Mouse (Mus musculus): Measurements from ENCODE around the gene Mansc1.
"Not testable (repeated sequence)": the region's sequence is repeated elsewhere in the genome, so short reads cannot be mapped to it uniquely, and the experiment has no call there.

Gene Mansc1

GRCm38 (mm10) chr6:134631947-134632687, at the start of gene Mansc1:
TSS of gene Mansc1 (minus strand) at chr6:134632488.
- DNase-seq (ENCODE audit: low read depth, low spot score), result no peak

DNA sequence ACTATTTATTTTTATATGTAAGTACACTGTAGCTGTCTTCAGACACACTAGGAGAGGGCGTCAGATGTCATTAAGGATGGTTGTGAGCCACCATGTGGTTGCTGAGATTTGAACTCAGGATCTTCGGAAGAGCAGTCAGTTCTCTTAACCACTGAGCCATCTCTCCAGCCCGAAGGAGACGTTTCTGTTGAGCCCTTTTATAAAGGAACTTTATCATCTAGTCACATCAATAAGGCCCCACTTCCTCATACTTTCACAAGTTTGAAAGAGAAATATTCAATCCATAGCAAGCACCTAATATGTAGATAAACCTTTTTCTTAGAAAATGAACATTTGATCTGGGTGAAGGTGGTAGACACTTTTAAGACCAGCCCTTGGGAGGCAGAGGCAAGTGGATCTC, 47.0 kb upstream of the Mansc1 start:
- not testable (repeated sequence) for DNase-seq (ENCODE audit: low read depth, low spot score)

DNA sequence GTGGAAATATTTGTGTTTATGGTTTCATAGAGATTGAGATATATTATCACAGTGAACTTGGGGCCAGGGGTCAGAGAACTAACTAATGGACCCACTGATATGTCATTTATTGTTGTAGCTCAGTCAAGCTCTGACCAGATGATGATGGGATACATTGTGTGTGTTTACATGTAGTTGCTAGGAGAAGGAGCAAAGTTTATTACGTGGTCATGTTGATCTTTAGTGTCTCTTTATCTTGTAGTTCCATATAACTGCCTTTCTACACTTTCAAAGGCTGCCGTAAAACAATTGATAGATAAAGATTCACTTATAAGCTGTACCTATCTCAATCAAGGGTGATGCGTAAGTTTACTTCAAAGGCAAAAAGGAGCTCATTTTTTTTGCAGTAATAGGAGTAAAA, 45.7 kb upstream of the Mansc1 start:
- no peak for DNase-seq (ENCODE audit: low read depth, low spot score)

DNA sequence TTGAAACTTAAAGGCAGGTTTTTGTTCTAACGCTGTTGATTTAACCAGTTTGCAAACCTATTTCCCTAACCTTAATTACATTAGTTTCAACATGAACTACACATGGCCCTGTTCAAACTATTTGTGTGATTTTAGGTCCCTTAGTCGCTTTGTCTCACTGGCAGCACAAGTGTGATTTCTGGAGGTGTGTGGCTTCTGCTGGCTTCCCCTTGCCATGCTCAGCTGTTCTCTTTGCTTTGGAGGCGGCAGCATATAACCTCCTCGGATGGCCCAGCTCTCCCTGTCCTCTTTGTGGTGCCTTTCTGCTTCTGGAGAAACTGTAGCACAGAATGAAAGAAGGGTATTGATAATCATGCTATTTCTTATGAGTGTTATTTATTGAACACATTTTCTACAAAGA, 45.2 kb upstream of the Mansc1 start:
- no peak for DNase-seq (ENCODE audit: low read depth, low spot score)

GRCm38 (mm10) chr6:134673712-134674111, 41.4 kb upstream of the Mansc1 start:
- not testable (repeated sequence) for DNase-seq (ENCODE audit: low read depth, low spot score)

DNA sequence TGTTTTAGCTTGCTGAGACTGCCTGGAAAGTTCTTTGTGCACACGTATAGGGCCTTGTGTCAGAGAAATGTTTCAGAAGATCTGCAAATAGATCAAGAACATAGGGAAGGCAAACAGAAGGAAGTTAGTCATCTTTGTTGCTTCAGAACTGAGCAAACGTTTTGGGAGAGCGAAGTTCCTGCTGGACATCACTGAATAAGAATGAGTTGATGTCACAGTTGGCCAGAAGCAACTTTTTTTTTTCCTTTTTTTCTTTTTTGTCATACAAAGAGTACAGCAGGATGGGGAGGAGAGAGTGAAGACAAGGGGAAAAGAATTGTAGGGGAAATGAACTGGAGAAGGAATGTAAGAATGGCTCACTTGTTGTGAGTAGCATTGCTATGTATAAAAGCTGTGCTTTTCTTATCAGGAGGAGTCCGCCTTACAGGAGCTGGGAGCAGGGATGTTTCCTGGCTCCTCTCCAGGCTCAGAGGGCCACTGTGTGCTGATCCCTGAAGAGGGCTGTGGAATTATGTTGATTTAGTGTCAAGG, 38.7 kb upstream of the Mansc1 start:
- DNase-seq (ENCODE audit: low read depth, low spot score), result no peak

GRCm38 (mm10) chr6:134669179-134669865, 37.0 kb upstream of the Mansc1 start:
- DNase-seq (ENCODE audit: low read depth, low spot score), result no peak

GRCm38 (mm10) chr6:134668519-134668918, 36.2 kb upstream of the Mansc1 start:
- DNase-seq (ENCODE audit: low read depth, low spot score), result no peak

GRCm38 (mm10) chr6:134665817-134666216, 33.5 kb upstream of the Mansc1 start:
- no peak for DNase-seq (ENCODE audit: low read depth, low spot score)

GRCm38 (mm10) chr6:134664573-134664972, 32.3 kb upstream of the Mansc1 start:
- no peak for DNase-seq (ENCODE audit: low read depth, low spot score)

- DNase-seq (ENCODE audit: low read depth, low spot score), result no peak
Observed at GRCm38 (mm10) chr6:134660714-134661406, 28.6 kb upstream of the Mansc1 start.

DNA sequence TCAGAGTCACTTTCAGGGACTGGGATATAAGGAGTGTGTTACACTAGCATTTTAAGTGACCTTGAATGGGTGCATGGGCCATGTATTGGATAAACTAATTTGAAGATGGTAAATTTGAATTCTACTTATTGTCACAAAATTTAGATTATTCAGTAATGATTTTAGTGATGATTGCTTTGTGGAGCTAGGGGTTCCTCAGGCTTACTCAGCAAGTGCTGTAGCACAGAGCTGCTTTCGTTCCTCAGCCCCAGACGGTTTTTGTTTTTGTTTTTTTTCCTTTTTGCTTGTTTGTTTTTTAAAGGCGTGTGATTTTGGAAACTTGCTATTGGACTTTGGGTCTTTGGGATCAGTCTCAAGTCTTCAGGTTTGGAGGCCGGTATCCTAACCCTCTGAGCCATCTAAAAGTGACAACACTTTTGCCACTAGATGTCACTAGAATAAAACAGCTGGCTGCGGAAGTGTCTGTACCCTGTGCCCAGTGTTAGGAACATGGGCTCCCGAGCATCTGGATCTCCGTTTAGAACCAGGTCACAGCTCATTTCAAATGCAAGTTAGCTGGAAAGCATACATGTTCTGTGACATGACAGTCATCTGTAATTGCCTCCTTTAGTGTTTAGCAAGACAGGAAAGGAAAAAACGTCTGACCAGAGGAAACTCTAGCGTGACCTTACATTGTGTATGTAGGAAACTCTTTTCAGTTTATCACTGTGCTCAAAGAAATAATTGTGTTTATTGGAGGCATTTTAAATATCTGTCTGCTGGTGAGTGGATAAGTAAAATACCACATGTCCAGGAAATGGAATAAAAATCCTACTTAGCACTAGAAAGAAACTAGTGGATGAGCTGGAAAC, 27.0 kb upstream of the Mansc1 start:
- peak; percentile 64 for DNase-seq (ENCODE audit: low read depth, low spot score)

DNA sequence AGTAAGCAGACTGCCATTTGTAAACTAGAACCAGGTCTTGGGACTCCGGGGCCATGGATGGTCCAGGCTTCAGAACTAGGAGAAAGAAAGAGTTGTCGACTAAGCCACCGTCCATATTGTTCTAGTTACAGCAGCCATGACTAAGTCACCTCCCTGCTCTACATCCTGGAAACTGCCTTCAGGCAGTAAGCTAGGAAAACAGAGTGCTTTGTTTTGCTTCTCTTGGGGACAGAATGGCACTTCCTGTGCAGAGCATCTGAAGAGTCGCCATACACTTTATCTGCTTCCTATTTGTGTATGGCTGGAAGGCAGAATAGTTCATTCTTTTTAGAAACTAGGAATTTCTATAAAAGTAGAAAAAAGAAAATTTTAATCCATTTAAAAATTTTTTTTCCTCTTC, 24.2 kb upstream of the Mansc1 start:
- DNase-seq (ENCODE audit: low read depth, low spot score), result no peak

DNA sequence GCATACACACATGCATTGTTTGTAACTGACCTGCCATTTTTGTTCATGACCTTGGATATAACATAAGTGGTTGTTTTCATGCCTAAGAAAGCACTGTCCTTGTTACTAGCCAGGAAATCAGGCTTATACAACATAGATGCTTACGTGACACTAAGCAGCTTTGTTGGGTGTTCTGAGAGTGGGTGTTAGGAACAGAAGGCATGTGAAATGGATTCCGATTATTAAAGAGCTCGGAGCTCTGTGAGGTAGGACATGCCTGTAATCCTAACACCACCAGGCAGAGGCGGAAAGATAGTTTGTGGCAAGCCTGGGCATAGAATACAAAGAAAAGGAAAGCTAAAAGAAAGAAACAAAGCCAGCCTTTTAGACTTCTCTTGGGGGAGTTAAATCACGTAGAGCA, 16.1 kb upstream of the Mansc1 start:
- DNase-seq (ENCODE audit: low read depth, low spot score), result no peak

- DNase-seq (ENCODE audit: low read depth, low spot score), result no peak
Observed at GRCm38 (mm10) chr6:134647621-134648020, 15.3 kb upstream of the Mansc1 start.

DNA sequence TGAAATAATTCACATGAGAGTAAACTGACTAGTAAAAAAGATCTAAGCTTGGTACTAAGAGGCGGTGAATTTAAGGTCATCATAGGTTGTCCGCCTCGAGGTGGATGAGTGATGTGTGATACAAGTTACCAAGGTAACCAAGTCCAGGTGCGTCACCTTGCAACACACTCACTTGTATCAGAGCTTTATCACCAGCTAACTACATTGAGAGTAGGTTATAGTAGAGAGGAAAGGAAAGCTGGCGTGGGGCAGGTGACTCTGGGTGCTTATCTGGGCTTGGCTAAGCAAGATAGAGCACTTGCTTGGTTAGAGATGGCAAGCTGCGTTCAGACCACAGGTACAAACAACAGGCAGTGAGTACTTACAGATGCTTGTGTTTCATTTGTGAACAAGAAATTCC, 14.5 kb upstream of the Mansc1 start:
- no peak for DNase-seq (ENCODE audit: low read depth, low spot score)

DNA sequence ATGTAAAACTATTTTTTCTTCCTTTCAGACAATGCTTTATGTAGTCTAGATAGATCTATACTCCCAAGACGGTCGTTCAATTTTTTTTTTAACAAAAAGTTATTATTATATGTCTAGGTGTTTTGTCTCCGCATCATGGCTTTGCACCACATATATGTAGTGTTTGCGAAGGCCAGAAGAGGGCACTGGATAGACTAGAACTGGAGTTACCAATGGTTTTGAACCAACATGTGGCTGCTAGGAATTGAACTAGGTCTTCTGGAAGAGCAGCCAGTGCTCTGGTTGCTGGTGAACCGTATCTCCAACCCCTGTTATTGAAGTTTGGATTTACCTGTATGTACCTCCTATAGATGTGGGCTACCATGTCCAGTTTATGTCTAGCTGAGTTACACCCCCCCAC, 11.0 kb upstream of the Mansc1 start:
- no peak for DNase-seq (ENCODE audit: low read depth, low spot score)

DNA sequence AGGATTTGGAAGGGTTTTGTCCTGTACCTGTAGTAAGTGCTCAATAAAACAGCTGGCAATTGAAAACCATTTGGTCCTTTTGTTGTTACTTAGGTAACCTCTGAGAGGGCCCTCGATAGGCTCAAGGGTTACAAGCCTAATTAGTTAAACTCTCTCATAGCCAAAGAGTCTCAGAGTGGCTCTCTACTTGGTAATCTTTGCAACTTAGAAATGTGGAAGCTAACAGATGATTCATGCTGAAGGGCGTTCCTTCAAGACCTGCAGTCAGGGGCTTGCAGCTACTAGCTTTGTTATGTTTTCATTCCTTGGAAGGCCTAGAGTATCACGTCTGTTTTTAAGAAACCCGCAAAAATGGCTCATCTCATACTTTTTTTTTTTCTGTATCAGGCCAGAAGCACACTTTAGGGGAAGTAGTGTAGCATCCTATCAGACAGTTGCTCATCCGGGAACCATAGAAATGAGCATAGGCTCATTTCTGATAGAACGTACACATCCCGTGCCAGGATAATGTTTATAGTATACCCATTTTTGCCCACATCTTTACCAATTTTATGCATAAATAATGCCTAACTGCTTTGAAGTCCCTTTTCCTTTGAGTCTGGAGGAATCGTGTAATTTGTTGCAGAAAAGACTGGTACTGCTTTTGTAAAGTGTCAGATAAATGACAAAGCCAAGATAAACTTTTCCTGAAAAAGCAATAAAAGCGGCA, 9.6 kb upstream of the Mansc1 start:
- no peak for DNase-seq (ENCODE audit: low read depth, low spot score)

DNA sequence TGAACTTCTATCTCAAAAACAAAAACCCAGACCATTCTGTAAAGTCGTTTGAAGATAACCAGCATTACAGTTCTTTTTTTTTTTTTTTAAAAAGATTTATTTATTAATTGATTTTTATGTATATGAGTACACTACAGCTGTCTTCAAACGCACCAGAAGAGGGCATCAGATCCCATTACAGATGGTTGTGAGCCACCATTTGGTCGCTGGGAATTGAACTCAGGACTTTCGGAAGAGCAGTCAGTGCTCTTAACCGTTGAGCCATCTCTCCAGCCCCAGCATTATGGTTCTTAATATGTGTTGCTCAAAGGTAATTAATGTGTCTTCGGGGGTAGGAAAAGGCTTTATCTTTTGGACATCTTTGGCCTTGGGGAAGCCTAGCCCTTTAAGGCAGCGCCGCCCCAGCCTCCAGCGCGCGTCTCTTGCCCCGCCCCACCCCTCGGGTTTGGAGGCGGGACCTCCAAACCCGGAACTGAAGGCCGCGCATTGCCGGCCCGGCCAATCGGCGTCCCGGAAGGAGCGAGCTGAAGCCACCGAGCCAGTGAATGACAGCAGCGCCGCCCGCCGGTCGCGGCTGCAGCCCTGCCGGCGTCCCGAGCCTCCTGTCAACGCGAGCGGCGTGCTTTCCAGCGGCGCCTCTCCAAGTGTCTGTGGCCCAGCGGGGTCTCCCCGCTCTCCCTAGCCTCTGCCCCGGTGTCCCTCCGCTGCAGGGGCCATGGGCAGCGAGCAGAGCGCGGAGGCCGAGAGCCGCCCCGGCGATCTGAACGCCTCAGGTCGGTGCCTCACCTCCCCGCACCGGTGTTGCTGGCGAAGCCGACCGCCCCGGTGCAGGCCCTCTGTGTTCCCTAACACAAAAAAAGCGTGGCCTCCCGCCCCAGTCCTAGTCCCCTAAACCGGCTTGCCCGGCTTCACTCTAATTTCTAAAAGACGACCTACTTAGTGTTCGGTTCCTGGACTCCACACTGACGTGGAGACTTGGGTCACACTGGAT, 8.5 kb upstream of the Mansc1 start:
- peak; percentile 96 for DNase-seq (ENCODE audit: low read depth, low spot score)

DNA sequence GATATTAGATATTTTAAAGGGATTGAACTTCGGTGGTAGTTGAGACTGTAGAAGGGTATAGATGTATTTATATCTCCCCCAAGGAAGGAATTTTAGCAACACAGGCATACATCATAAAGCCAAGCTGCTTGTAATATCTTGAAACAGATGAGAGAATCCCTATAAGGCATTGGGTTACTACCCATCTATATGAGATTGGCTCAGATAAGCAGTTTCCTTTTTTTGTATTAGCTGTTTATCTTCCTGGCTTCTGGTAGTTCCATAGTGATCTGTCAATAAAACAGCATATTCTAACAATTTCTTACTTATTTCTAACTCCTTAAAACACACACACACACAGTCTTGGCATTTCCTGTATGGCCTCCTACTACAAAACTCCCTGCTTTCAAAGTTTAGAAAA, 7.6 kb upstream of the Mansc1 start:
- DNase-seq (ENCODE audit: low read depth, low spot score), result no peak
